Mouse (Mus musculus) heart, embryonic 11.5 days (tissue): ENCODE results near the gene Rpp30. TPM values are rescaled to one million over a fixed set of nuclear protein-coding genes. Genes with fewer than 3 reads are reported as not detected.

Experiments
- ATAC-seq: fragments of 200-750 bp; cut with Nextera tagmentation; replicated peaks from 2 replicates; pipeline ENCODE4 v1.8.0; 2017; ENCODE audit warnings: moderate library complexity; ENCODE audit not compliant: insufficient number of reproducible peaks, low FRiP score, low TSS enrichment
- H3K27ac ChIP-seq: fragments of 300-500 bp; sonication (generic); 2 replicates; pipeline ENCODE4 v1.5.1; 2014; ENCODE audit warnings: mild to moderate bottlenecking, low read depth, low read length
- H3K27me3 ChIP-seq: fragments of 300-500 bp; sonication (generic); 2 replicates; pipeline ENCODE4 v1.6.1; 2014; ENCODE audit warnings: mild to moderate bottlenecking, low read length, mixed read lengths; ENCODE audit not compliant: control insufficient read depth, insufficient read depth
- H3K36me3 ChIP-seq: fragments of 300-500 bp; sonication (generic); 2 replicates; pipeline ENCODE4 v1.6.1; 2014; ENCODE audit warnings: mild to moderate bottlenecking, low read length, moderate library complexity, mixed read lengths; ENCODE audit not compliant: control insufficient read depth, insufficient read depth
- H3K4me1 ChIP-seq: fragments of 300-500 bp; sonication (generic); 2 replicates; pipeline ENCODE4 v1.6.1; 2014; ENCODE audit warnings: low read length; ENCODE audit not compliant: control insufficient read depth, insufficient read depth
- H3K4me2 ChIP-seq: fragments of 300-500 bp; sonication (generic); 2 replicates; pipeline ENCODE4 v1.6.1; 2014; ENCODE audit warnings: mild to moderate bottlenecking, moderate library complexity
- H3K4me3 ChIP-seq: fragments of 300-500 bp; sonication (generic); 2 replicates; pipeline ENCODE4 v1.5.1; 2014; ENCODE audit warnings: low read depth, low read length
- H3K9ac ChIP-seq: fragments of 300-500 bp; sonication (generic); 2 replicates; pipeline ENCODE4 v1.6.1; 2014; ENCODE audit warnings: mild to moderate bottlenecking, low read depth, low read length, moderate library complexity
- H3K9me3 ChIP-seq: fragments of 300-500 bp; sonication (generic); replicated peaks from 2 replicates; pipeline ENCODE4 v1.6.1; 2016; ENCODE audit warnings: low read length; ENCODE audit not compliant: control insufficient read depth
- WGBS: fragments of 180-500 bp; shearing (Covaris S2); extraction: QIAGEN DNeasy Blood & Tissue Kit; methylation state at CpG from one replicate; pipeline ENCODE4 v1.1.7; 2014; ENCODE audit not compliant: insufficient replicate concordance; 5-methylcytosine and 5-hydroxymethylcytosine counted together
- polyA plus RNA-seq: library from polyadenylated mRNA; unstranded; fragments of >200 nt; fragmentation: Nextera tagmentation; extraction: Ambion mirVana; gene quantifications from 2 replicates; pipeline ENCODE4 v1.2.1, GENCODE M21; 2014

The Rpp30 gene
- polyA plus RNA-seq, 1 experiment from 2014 or later = 55.6 TPM

DNA sequence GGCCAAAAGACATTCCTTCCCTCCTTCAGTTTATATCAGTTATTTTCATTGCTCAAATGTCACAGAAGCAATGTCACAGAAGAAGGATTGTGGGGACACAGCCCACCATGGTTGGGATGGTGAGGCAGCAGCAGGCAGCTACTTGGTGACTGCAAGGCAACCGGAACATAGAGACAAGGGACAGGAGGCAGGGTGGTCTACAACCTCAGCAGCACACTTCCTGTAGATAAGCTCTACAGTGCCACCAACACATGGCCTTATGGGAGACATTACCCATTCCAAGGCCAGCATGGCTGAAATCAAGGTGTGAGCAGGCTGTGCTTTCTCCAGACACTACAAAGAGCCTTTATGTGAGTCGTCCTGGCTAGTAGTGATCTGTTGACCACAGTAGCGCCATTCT, 13.7 kb downstream of the Rpp30 start:
- 77% methylated on average over 3 of the region's 3 CpGs for WGBS
- H3K36me3 ChIP-seq = peaks cover 5% of the 10 kb centered on the region
- ATAC-seq = no peak

DNA sequence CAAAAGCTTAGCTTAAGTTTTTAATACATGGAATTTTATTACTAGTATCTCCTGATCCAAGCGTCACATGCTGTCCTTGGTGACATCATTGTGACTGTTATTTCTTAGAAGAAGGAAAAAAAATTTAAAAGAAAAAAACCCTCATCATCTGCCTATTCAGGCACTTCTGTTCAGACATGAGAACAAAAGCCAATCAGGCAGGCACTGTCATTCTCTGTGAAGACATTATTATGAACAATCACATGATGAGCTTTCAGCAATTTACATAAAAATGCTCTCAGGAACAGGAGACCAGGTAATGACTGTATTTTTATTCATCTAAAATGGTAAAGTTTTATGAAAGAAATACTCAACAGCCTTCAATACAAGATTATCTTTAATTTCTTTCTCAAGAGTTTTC, 14.7 kb downstream of the Rpp30 start:
- H3K4me2 ChIP-seq = no peak overlapping the region
- no peaks in the 10 kb centered on the region for H3K9me3 ChIP-seq
- no peak overlapping the region for H3K27ac ChIP-seq
- WGBS = 90% methylated on average over 1 of the region's 1 CpGs
- ATAC-seq = no peak
- H3K4me1 ChIP-seq = no peaks in the 10 kb centered on the region
- no peak overlapping the region for H3K9ac ChIP-seq
- peaks cover 7% of the 10 kb centered on the region for H3K36me3 ChIP-seq
- no peak overlapping the region for H3K4me3 ChIP-seq
- H3K27me3 ChIP-seq = no peaks in the 10 kb centered on the region

More for the DNA sequence above, 13.7 kb downstream of the Rpp30 start:
- no peaks in the 10 kb centered on the region for H3K27me3 ChIP-seq
- H3K4me3 ChIP-seq = no peak overlapping the region
- no peak overlapping the region for H3K9ac ChIP-seq
- no peak overlapping the region for H3K4me2 ChIP-seq
- H3K9me3 ChIP-seq = no peaks in the 10 kb centered on the region
- no peaks in the 10 kb centered on the region for H3K4me1 ChIP-seq
- no peak overlapping the region for H3K27ac ChIP-seq

DNA sequence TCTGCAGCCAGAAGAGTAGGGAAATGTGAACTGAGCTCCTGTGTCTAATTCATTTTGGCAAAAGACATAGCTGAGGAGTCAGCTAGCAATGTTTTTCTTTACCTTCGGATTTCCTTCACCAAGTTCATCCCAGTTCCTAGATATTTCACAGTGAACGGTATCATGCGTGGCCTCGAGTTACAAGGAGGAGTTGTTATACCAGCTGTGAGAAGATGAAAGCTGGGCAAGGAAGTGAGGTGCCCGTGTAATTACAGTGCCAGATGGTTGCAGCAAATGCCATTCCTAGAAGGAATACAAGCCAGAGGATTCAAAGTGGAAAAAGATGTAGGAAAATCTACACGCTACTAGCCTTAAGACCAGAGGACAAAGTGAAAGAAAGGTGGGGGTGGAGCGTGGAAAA, 15.4 kb downstream of the Rpp30 start:
- no peak overlapping the region for H3K4me2 ChIP-seq
- H3K9me3 ChIP-seq = no peaks in the 10 kb centered on the region
- peaks cover 7% of the 10 kb centered on the region for H3K36me3 ChIP-seq
- no peaks in the 10 kb centered on the region for H3K4me1 ChIP-seq
- no peak for ATAC-seq
- no peaks in the 10 kb centered on the region for H3K27me3 ChIP-seq
- H3K9ac ChIP-seq = no peak overlapping the region
- H3K27ac ChIP-seq = no peak overlapping the region
- 90% methylated on average over 7 of the region's 7 CpGs for WGBS
- no peak overlapping the region for H3K4me3 ChIP-seq

DNA sequence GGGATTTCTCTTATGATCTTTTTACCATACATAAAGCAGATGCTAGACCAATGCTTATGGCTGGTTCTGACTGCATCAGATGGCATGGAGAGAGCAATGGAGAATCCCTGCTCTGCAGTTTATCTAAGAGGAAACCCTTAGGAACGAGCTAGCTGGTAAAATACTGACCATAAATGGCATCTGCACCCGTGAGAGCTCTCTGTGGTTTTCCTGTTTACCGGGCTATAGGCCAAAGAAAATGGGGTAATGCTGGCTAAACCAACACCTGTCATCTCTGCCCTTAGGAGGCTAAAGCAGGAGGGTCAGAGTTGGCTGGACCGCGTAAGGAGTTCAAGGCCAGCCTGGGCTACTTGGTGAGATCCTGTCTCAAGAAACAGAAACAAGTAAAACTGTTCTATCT, 20.4 kb downstream of the Rpp30 start:
- peaks cover 7% of the 10 kb centered on the region for H3K36me3 ChIP-seq
- WGBS = 81% methylated on average over 5 of the region's 5 CpGs
- no peak for ATAC-seq

DNA sequence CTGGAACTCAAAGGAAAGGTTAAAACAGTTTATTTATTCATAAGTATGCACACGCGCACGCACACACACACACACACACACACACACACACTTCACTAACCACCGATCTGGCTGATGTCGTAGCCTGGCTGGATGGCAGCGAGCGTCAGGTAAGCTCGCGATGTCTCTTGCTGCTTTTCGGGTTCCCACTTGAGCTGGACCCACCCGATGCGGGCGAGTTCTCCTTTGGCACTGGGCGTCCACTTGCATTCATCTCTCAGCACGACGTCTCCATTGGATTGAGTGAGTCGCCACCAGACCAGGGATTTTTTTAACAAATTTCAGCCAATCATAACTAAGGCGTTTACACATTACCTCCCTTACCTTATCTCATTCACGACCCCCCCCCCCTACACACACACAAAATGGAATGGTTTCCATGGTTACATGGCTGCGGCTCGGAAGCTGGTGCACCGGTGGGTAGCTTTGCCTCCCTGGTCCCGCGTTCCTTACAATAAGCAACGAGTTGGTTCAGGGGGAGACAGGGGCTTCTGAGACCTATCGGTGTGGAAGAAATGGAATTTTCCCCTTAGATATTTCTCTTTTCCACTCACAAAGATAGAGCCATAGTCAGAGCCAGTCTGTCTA, 25.9 kb downstream of the Rpp30 start:
- Histone ChIP-seq H3K36me3 (no peaks in the 10 kb centered on the region), H3K4me2 (no peak overlapping the region), H3K9ac (no peak overlapping the region), H3K27ac (no peak overlapping the region), H3K9me3 (no peaks in the 10 kb centered on the region), H3K4me3 (no peak overlapping the region), H3K4me1 (no peaks in the 10 kb centered on the region), H3K27me3 (no peaks in the 10 kb centered on the region)
- no peak for ATAC-seq
- WGBS = 81% methylated on average over 26 of the region's 26 CpGs

More for the DNA sequence above, 20.4 kb downstream of the Rpp30 start:
- Histone ChIP-seq H3K9me3 (no peaks in the 10 kb centered on the region), H3K9ac (no peak overlapping the region), H3K4me2 (no peak overlapping the region), H3K27ac (no peak overlapping the region), H3K27me3 (no peaks in the 10 kb centered on the region), H3K4me3 (no peak overlapping the region), H3K4me1 (no peaks in the 10 kb centered on the region)

DNA sequence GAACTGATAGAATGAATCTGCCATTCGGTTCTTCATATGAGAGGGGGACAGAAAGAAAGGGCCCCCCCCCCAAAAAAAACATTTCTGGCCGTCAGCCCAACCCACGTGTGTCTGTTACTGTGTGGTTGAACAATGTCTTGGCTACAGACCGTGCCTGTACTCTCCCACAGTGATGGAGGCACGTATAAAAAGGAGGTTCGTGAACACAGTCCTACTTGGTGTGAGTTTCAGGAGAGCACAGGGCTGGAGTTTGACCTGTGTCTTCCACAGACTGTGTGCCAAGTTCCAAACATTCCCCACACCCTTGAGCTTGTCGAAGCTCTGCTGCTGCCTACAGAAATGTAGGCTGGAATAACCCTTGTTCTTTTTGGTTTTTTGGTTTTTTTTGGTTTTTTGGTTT, 26.9 kb downstream of the Rpp30 start:
- H3K9ac ChIP-seq = no peak overlapping the region
- peak overlapping the region; percentile 15; the same call in 1 of the 2 replicates for H3K27ac ChIP-seq
- peak; percentile 73 for ATAC-seq
- H3K4me1 ChIP-seq = 0 out of 2 replicates have a peak, but pooled peaks cover 7% of the 10 kb centered on the region
- H3K27me3 ChIP-seq = no peaks in the 10 kb centered on the region
- no peak overlapping the region for H3K4me2 ChIP-seq
- H3K36me3 ChIP-seq = no peaks in the 10 kb centered on the region
- no peaks in the 10 kb centered on the region for H3K9me3 ChIP-seq
- no peak overlapping the region for H3K4me3 ChIP-seq
- WGBS = 23% methylated on average over 7 of the region's 7 CpGs

DNA sequence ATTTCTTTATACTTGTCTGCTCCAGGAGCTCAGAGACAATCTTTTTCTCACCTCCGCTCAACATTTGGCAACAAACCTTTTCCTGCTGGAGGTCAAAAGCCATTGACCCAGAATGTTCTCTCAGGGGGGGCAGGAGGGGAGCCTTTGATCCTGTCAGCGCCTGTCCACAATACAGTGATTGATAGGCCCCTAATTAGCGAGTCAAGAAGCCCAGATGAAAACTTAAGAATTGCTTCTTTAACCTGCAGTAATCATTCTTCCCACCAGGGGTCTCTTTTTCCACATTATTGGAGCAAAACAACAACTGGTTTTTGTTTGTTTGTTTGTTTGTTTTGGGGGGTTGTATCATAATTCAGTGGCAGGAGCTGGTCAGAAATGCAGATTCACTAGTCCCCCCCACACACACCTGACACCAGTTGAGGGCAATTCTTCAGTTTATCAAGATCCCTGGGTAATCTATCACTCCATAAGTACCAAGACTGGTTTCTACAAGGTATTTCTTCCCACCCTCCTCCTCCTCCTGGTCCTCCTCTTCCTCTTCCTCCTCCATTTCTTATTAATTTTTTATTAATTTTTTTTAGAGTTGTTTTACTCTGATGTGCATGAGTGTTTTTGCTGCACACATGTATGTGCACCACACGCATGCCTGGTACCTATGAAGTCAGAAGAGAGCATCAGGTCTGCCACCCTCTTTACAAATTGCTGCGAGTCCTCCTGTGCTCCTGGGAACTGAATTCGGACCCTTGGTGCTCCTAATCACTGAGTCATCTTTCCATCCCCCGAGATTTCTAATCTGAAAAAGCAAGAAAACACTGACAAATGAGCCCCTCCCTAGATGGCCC, 27.8 kb downstream of the Rpp30 start:
- Histone ChIP-seq H3K9me3 (no peaks in the 10 kb centered on the region), H3K4me2 (no peak overlapping the region), H3K27me3 (no peaks in the 10 kb centered on the region), H3K27ac (0 out of 2 replicates have a peak overlapping the region, but pooled peaks have one; percentile 15), H3K9ac (no peak overlapping the region), H3K36me3 (no peaks in the 10 kb centered on the region), H3K4me1 (0 out of 2 replicates have a peak, but pooled peaks cover 7% of the 10 kb centered on the region), H3K4me3 (no peak overlapping the region)
- 0 out of 2 replicates have a peak, but pooled peaks have one; percentile 46 for ATAC-seq
- WGBS = 23% methylated on average over 7 of the region's 7 CpGs

DNA sequence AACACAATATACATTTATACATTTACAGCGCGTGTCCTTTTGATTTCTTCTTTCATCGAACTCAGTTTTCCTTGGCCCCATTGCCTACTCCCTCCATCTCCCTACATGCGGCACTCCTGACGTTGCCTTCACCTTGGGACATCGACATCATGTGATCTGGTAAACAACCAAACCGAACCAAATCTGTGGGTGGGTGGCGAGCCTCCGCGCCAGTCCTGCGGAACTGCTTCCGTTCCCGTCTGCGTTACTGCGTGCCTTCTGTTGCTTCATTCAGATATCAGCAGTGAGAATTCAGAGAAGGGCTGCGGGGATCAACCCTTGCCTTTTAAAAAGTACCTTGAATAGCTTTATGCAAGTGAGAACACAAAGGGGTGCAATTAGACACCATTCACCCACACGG, 28.5 kb downstream of the Rpp30 start:
- Histone ChIP-seq H3K27me3 (no peaks in the 10 kb centered on the region), H3K4me1 (0 out of 2 replicates have a peak, but pooled peaks cover 7% of the 10 kb centered on the region), H3K4me3 (no peak overlapping the region), H3K27ac (peak overlapping the region; percentile 35; the same call in 1 of the 2 replicates), H3K9me3 (no peaks in the 10 kb centered on the region), H3K4me2 (no peak overlapping the region), H3K36me3 (no peaks in the 10 kb centered on the region), H3K9ac (no peak overlapping the region)
- 56% methylated on average over 17 of the region's 17 CpGs for WGBS
- no peak for ATAC-seq
